Mouse (Mus musculus) cortical plate, adult 2 months (tissue): ENCODE results near the gene Lmbr1l.
"Not testable (repeated sequence)": the region's sequence is repeated elsewhere in the genome, so short reads cannot be mapped to it uniquely, and the experiment has no call there.

ENCODE experiments used
- CTCF ChIP-seq: fragments of 200-500 bp; IDR thresholded peaks from 2 replicates; pipeline ENCODE4 v1.5.1; 2011; ENCODE audit warnings: mild to moderate bottlenecking, control low read depth, low read length; ENCODE audit not compliant: insufficient read depth; ENCODE audit errors: extremely low read depth
- POLR2A ChIP-seq: fragments of 200-500 bp; IDR thresholded peaks from 2 replicates; pipeline ENCODE4 v1.6.1; 2011; ENCODE audit warnings: mild to moderate bottlenecking, low read length, control low read depth; ENCODE audit not compliant: insufficient read depth; ENCODE audit errors: extremely low read depth

- TF ChIP-seq CTCF, POLR2A: not testable (repeated sequence)
Observed at GRCm38 (mm10) chr15:98918499-98918895, 466 bp upstream of the Lmbr1l start.
